Mouse (Mus musculus): ENCODE data around the gene Rccd1. TPM values are rescaled to one million over a fixed set of nuclear protein-coding genes. Genes with fewer than 3 reads are reported as not detected.

The Rccd1 gene
- 0.55 and 1.1 TPM in 2 replicates for polyA plus RNA-seq (2021; fragmentation: Nextera tagmentation)
- long read RNA-seq, experiment 1 = 0 reads
- long read RNA-seq, experiment 2, partial matches to known transcripts = 2 of 16 reads
- long read RNA-seq, experiment 2, other reads (novel, unspliced or antisense) = 9 of 16 reads

GRCm38 (mm10) chr7:80324043-80324815, at the start of gene Rccd1:
TSS of gene Rccd1 (minus strand) at chr7:80324454.

GRCm38 (mm10) chr7:80371041-80371751, 46.9 kb upstream of the Rccd1 start, which contains the start of gene Man2a2:
TSS of gene Man2a2 (minus strand) at chr7:80371375.

DNA sequence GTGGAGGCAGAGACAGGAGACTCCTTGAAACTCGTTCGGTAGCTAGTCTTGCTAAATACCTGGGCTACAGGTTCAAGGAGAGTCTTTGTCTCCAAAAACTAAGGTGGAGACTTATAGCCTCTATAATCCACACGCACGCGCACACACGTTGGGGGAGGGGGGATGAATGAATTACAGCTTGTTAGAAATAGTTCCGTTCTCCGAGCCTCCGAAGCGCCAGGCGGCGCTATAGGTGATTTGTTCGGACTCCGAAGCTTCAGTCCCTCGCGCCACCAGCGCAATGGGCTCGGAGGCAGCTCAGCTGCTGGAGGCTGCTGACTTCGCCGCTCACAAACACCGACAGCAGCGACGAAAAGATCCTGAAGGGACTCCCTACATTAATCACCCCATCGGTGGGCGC, 18.6 kb upstream of the Rccd1 start, which contains the start of gene Hddc3:
Gene Hddc3 (plus strand): TSS at position 247 of the 400 bp plus-strand sequence.

DNA sequence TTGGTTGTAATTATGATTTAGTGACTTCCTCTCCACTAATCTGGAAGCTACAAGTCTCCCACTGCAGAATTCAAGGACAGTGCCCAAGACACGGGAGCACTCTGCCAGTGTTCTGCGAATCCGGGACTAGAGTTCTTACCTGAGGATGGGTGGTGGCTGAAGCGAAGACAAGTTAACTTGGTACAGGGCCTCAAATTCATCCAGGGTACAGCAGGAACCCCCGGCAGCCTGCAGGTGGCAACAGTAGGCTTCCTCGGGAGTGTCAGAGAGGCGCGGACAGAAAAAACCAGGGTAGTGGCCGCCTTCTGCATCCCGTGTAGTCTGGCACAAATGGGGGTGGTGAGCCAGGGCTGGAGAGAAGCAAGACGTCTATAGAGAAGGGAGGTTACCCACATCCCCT, 16.5 kb upstream of the Rccd1 start, which contains the start of gene Unc45a:
Gene Unc45a (minus strand): TSS at position 213 of the 400 bp plus-strand sequence.

GRCm38 (mm10) chr7:80294062-80294763, 30.0 kb downstream of the Rccd1 start, which contains the start of gene Prc1:
TSS of gene Prc1 (plus strand) at chr7:80294450.

DNA sequence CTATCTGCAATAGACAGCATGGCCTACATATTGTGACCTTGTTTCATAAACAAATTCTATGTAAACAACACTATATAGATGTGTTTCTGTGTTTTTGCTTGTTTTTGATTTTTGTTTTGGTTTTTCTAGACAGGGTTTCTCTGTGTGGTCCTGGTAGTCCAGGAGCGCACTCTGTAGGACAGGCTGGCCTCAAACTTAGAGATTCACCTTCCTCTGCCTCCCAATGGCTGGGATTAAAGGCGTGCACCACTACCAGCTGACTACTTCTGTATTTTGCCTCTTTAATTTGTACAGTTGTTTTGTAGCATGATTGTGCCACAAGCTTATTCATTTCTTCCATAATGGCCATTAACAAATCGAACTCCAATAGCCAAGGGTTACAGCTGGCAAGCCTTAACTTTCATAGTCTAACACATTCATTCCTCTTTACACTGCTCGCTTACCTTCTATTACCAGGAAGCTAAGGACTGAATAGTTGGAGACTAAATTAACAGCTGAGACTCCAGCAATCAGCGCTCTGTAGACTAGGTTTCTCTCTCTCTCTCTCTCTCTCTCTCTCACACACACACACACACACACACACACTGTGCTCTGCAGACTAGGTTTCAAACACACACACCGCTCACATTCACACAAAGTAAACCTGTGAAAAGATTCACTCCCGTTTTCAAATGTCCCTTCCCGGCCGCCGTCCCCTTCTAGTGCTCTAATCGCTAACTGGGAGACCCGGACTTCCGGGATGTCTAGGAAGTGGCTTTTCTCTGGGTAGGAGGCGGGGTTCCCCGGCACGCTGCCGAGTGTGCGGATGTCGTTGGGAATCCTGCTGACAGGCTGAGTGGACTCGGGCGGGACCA, 55.1 kb downstream of the Rccd1 start, which contains the start of gene Vps33b:
Gene Vps33b (plus strand): TSS at position 753 of the 854 bp plus-strand sequence.

GRCm38 (mm10) chr7:80260625-80261371, 63.5 kb downstream of the Rccd1 start, which contains the start of gene Ngrn:
TSS of gene Ngrn (plus strand) at chr7:80261215.

GRCm38 (mm10) chr7:80246148-80246721, 78.0 kb downstream of the Rccd1 start, which contains the start of gene Ttll13:
TSS of gene Ttll13 (plus strand) at chr7:80246376.

Other genes with a start within 250 kb of the Rccd1 start
- gene Idh2, start 209.1 kb downstream of the Rccd1 start, polyA plus RNA-seq (2021; fragmentation: Nextera tagmentation) = 55.4 and 64.0 TPM in 2 replicates
- 15.3 and 15.8 TPM in 2 replicates for gene Sema4b, start 137.6 kb downstream of the Rccd1 start, polyA plus RNA-seq (2021; fragmentation: Nextera tagmentation)
- 65.6 and 83.1 TPM in 2 replicates for gene Cib1, start 91.6 kb downstream of the Rccd1 start, polyA plus RNA-seq (2021; fragmentation: Nextera tagmentation)
- gene Gdpgp1, start 91.6 kb downstream of the Rccd1 start, polyA plus RNA-seq (2021; fragmentation: Nextera tagmentation) = 6.2 and 6.3 TPM in 2 replicates
- 0.65 and 1.4 TPM in 2 replicates for gene Ttll13, start 78.1 kb downstream of the Rccd1 start, polyA plus RNA-seq (2021; fragmentation: Nextera tagmentation)
- gene Ngrn, start 63.2 kb downstream of the Rccd1 start, polyA plus RNA-seq (2021; fragmentation: Nextera tagmentation) = 53.3 and 55.0 TPM in 2 replicates
- gene Vps33b, start 54.8 kb downstream of the Rccd1 start, polyA plus RNA-seq (2021; fragmentation: Nextera tagmentation) = 12.5 and 12.7 TPM in 2 replicates
- 1.8 and 2.6 TPM in 2 replicates for gene Prc1, start 30.0 kb downstream of the Rccd1 start, polyA plus RNA-seq (2021; fragmentation: Nextera tagmentation)
- 14.6 and 16.2 TPM in 2 replicates for gene Unc45a, start 16.6 kb upstream of the Rccd1 start, polyA plus RNA-seq (2021; fragmentation: Nextera tagmentation)
- gene Hddc3, start 18.6 kb upstream of the Rccd1 start, polyA plus RNA-seq (2021; fragmentation: Nextera tagmentation) = 21.8 and 32.7 TPM in 2 replicates
- gene Man2a2, start 46.9 kb upstream of the Rccd1 start, polyA plus RNA-seq (2021; fragmentation: Nextera tagmentation) = 11.2 and 12.0 TPM in 2 replicates
- gene Fes, start 63.5 kb upstream of the Rccd1 start, polyA plus RNA-seq (2021; fragmentation: Nextera tagmentation) = 1.0 TPM in 2 replicates
- gene Furin, start 81.0 kb upstream of the Rccd1 start, polyA plus RNA-seq (2021; fragmentation: Nextera tagmentation) = 2.6 and 2.7 TPM in 2 replicates
- 0.58 and 0.95 TPM in 2 replicates for gene Blm, start 210.7 kb upstream of the Rccd1 start, polyA plus RNA-seq (2021; fragmentation: Nextera tagmentation)